9 mouse cellular contexts compared by ENCODE assay signal in genomic region chr5:129518180-129518579, GRCm38 (mm10). TPM values are rescaled to one million over a fixed set of nuclear protein-coding genes. Genes with fewer than 3 reads are reported as not detected.
DNase-seq lines count a peak whose midpoint lies in the region; ATAC-seq lines count a peak whose summit lies in the region.
"Had no signal": no experiment of that assay in that cellular context is flagged by ENCODE, and none has a peak within 500 bp of the region (broad histone marks: within the 10 kb centered on the region; RNA-seq: fewer than 3 reads in every experiment).

No protein-coding gene starts in this region.

- no peak overlapping the region for H3K9ac ChIP-seq in heart, embryonic 14.5 days (ENCODE audit: low read length)
- H3K9ac ChIP-seq in heart, embryonic 11.5 days (ENCODE audit: low read depth, low read length), result no peak overlapping the region

- no peak overlapping the region for H3K27ac ChIP-seq in heart, embryonic 14.5 days (replicated peaks in 1 of 2; ENCODE audit: control insufficient read depth in 1 of 2, insufficient read depth in 1 of 2, low read depth in 2 of 2, low read length in 2 of 2)
- no peak overlapping the region for H3K27ac ChIP-seq in heart, embryonic 10.5 days
- no peak overlapping the region for H3K27ac ChIP-seq in heart, embryonic 11.5 days (ENCODE audit: low read depth, low read length)

- no peaks in the 10 kb centered on the region for H3K9me3 ChIP-seq in heart, embryonic 14.5 days (ENCODE audit: control insufficient read depth, low read length)
- no peaks in the 10 kb centered on the region for H3K9me3 ChIP-seq in heart, embryonic 10.5 days
- no peaks in the 10 kb centered on the region for H3K9me3 ChIP-seq in heart, embryonic 11.5 days (replicated peaks; ENCODE audit: control insufficient read depth, low read length)

- no peak for DNase-seq in heart, embryonic 10.5 days (ENCODE audit: low spot score)
- peak; percentile 65 for DNase-seq in 3134 (ENCODE audit: extremely low read depth, insufficient read length, low spot score)
- peak; percentile 92 for DNase-seq in adrenal gland, adult 2 months
- DNase-seq in thymus, postnatal 25 days, result no peak
- no peak for DNase-seq in neural tube, embryonic 10.5 days (ENCODE audit: extremely low spot score, low spot score)

- H3K36me3 ChIP-seq in heart, embryonic 14.5 days (ENCODE audit: control insufficient read depth, insufficient read depth, low read length), result peaks cover 98% of the 10 kb centered on the region
- peaks cover 95% of the 10 kb centered on the region for H3K36me3 ChIP-seq in heart, embryonic 10.5 days
- peaks cover 35% of the 10 kb centered on the region for H3K36me3 ChIP-seq in heart, embryonic 11.5 days (ENCODE audit: control insufficient read depth, insufficient read depth, low read length)

- WGBS in heart, embryonic 14.5 days, result 63% methylated on average over 4 of the region's 4 CpGs
- WGBS in heart, embryonic 10.5 days, result 83% methylated on average over 4 of the region's 4 CpGs
- 84% methylated on average over 4 of the region's 4 CpGs for WGBS in heart, embryonic 11.5 days (ENCODE audit: insufficient replicate concordance)

- H3K4me1 ChIP-seq in heart, embryonic 14.5 days (ENCODE audit: control insufficient read depth in 2 of 2, insufficient read depth in 2 of 2, low read length in 2 of 2), result peaks cover 3 to 14% of the 10 kb centered on the region in 2 experiments; a peak in 1 of 4 replicates
- no peaks in the 10 kb centered on the region for H3K4me1 ChIP-seq in heart, embryonic 10.5 days
- no peaks in the 10 kb centered on the region for H3K4me1 ChIP-seq in heart, embryonic 11.5 days (ENCODE audit: control insufficient read depth, insufficient read depth, low read length)

- H3K4me3 ChIP-seq in heart, embryonic 14.5 days (ENCODE audit: control insufficient read depth in 1 of 2, insufficient read depth in 1 of 2, low read depth in 1 of 2, low read length in 2 of 2), result no peak overlapping the region
- no peak overlapping the region for H3K4me3 ChIP-seq in heart, embryonic 10.5 days
- H3K4me3 ChIP-seq in heart, embryonic 11.5 days (ENCODE audit: low read depth, low read length), result no peak overlapping the region

- no peaks in the 10 kb centered on the region for H3K27me3 ChIP-seq in heart, embryonic 14.5 days (ENCODE audit: control insufficient read depth, insufficient read depth, low read length)
- no peaks in the 10 kb centered on the region for H3K27me3 ChIP-seq in heart, embryonic 10.5 days (ENCODE audit: insufficient read depth, poor library complexity, severe bottlenecking)
- no peaks in the 10 kb centered on the region for H3K27me3 ChIP-seq in heart, embryonic 11.5 days (ENCODE audit: control insufficient read depth, insufficient read depth, low read length)
- H3K27me3 ChIP-seq: CH12.LX had no signal

- H3K4me2 ChIP-seq in heart, embryonic 14.5 days (ENCODE audit: low read length), result no peak overlapping the region
- no peak overlapping the region for H3K4me2 ChIP-seq in heart, embryonic 11.5 days

- 0 out of 2 replicates have a peak, but pooled peaks have one; percentile 26 for ATAC-seq in heart, embryonic 14.5 days (ENCODE audit: insufficient number of reproducible peaks, insufficient read depth, low FRiP score, low read depth)
- peak; percentile 48; the same call in 1 of the 2 replicates for ATAC-seq in common myeloid progenitor, adult 5-6 weeks (replicated peaks; ENCODE audit: low read depth, poor library complexity, severe bottlenecking)
- ATAC-seq in heart, embryonic 11.5 days (replicated peaks; ENCODE audit: insufficient number of reproducible peaks, low FRiP score, low TSS enrichment), result no peak

RNA-seq across cellular contexts. Expression of gene Sfswap, which starts 17.2 kb away (rescaled TPM):
- polyA plus RNA-seq in heart, embryonic 14.5 days (2014; fragmentation: Nextera tagmentation; extraction: Ambion mirVana), result 28.5 and 33.1 TPM in 2 replicates
- polyA plus RNA-seq in heart, embryonic 10.5 days (2016; fragmentation: Nextera tagmentation; extraction: Ambion mirVana), result 27.7 and 40.3 TPM in 2 replicates
- 10 to 100 TPM; 39.7 to 45.7 TPM for total RNA-seq in adrenal gland, adult 2 months (2021)
- 98.1 and 108 TPM in 2 replicates for polyA plus RNA-seq in adrenal gland, adult 2 months (2012; rRNA removed)
- total RNA-seq in common myeloid progenitor, adult 5-6 weeks (2017), result 43.5 and 70.6 TPM in 2 replicates
- polyA plus RNA-seq in heart, embryonic 11.5 days (2014; fragmentation: Nextera tagmentation; extraction: Ambion mirVana), result 25.6 and 31.0 TPM in 2 replicates

Comparison
In these comparisons a context has a peak if more than half of its experiments do, and no peak if none do; other contexts are left out.
1. DNase-seq: peak in 3134 (single experiment) and adrenal gland, adult 2 months (single experiment); none in heart, embryonic 10.5 days (single experiment), thymus, postnatal 25 days (single experiment) and neural tube, embryonic 10.5 days (single experiment).